Mouse (Mus musculus) kidney, postnatal 0 days (tissue): ENCODE results near the gene Myo18a. TPM values are rescaled to one million over a fixed set of nuclear protein-coding genes. Genes with fewer than 3 reads are reported as not detected.
A peak's percentile ranks its signal among the peaks of the same experiment; 100 is the strongest.

Experiments
- ATAC-seq: fragments of 200-750 bp; cut with Nextera tagmentation; replicated peaks from 2 replicates; pipeline ENCODE4 v1.8.0; 2017; ENCODE audit warnings: low read depth, moderate number of reproducible peaks, moderate TSS enrichment, moderate library complexity; ENCODE audit not compliant: low FRiP score
- DNase-seq: peaks from one replicate; pipeline ENCODE4 v3.0.0-alpha.2; 2016; ENCODE audit warnings: low spot score
- H3K27ac ChIP-seq: fragments of 300-500 bp; sonication (generic); 2 replicates; pipeline ENCODE4 v1.5.1; 2014; ENCODE audit warnings: mild to moderate bottlenecking
- H3K27me3 ChIP-seq: fragments of 300-500 bp; sonication (generic); 2 replicates; pipeline ENCODE4 v1.6.1; 2014; ENCODE audit warnings: low read length, mixed read lengths; ENCODE audit not compliant: insufficient read depth
- H3K36me3 ChIP-seq: fragments of 300-500 bp; sonication (generic); 2 replicates; pipeline ENCODE4 v1.6.1; 2014; ENCODE audit warnings: low read length, mixed read lengths; ENCODE audit not compliant: insufficient read depth
- H3K4me1 ChIP-seq: fragments of 300-500 bp; sonication (generic); replicated peaks from 2 replicates; pipeline ENCODE4 v1.6.1; 2014; ENCODE audit warnings: antibody characterized with exemption, low read length, mixed read lengths; ENCODE audit not compliant: insufficient read depth
- H3K4me2 ChIP-seq: fragments of 300-500 bp; sonication (generic); 2 replicates; pipeline ENCODE4 v1.6.1; 2014; ENCODE audit warnings: mild to moderate bottlenecking, low read length, moderate library complexity, mixed read lengths
- H3K4me3 ChIP-seq: fragments of 300-500 bp; sonication (generic); replicated peaks from 2 replicates; pipeline ENCODE4 v1.5.1; 2014; ENCODE audit warnings: low read depth, low read length
- H3K9ac ChIP-seq: fragments of 300-500 bp; sonication (generic); 2 replicates; pipeline ENCODE4 v1.6.1; 2014; ENCODE audit warnings: low read depth, low read length
- H3K9me3 ChIP-seq: fragments of 300-500 bp; sonication (generic); replicated peaks from 2 replicates; pipeline ENCODE4 v1.6.1; 2016; ENCODE audit warnings: low read length, inconsistent platforms, mixed read lengths
- CTCF ChIP-seq: IDR thresholded peaks from 2 replicates; pipeline ENCODE4 v1.5.1; 2016; ENCODE audit warnings: antibody characterized with exemption, low read depth, mild to moderate bottlenecking, moderate library complexity
- WGBS: fragments of 180-500 bp; shearing (Covaris S2); extraction: QIAGEN DNeasy Blood & Tissue Kit; methylation state at CpG from one replicate; pipeline ENCODE4 v1.1.7; 2014; 5-methylcytosine and 5-hydroxymethylcytosine counted together
- polyA plus RNA-seq: library from polyadenylated mRNA; unstranded; fragments of >200 nt; fragmentation: Nextera tagmentation; extraction: Ambion mirVana; gene quantifications from 2 replicates; pipeline ENCODE4 v1.2.1, GENCODE M21; 2015

The Myo18a gene
- polyA plus RNA-seq, 1 experiment from 2014 or later, result 26.5 TPM

DNA sequence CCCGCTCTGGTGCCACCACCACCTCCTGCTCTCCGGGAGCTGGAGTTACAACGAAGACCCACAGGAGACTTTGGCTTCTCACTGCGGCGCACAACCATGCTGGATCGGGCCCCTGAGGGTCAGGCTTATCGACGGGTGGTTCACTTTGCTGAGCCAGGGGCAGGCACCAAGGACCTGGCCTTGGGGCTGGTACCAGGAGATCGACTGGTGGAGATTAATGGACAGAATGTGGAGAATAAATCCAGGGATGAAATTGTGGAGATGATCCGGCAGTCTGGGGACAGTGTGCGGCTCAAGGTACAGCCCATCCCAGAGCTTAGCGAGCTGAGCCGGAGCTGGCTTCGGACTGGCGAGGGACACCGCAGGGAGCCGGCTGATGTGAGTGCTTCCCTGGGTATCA is 14.9 kb downstream of the Myo18a start:
- Histone ChIP-seq H3K9ac (no peak overlapping the region), H3K27ac (no peak overlapping the region), H3K36me3 (peaks cover 12% of the 10 kb centered on the region; the same call in 1 of the 2 replicates), H3K9me3 (no peaks in the 10 kb centered on the region), H3K4me3 (no peak overlapping the region), H3K4me2 (no peak overlapping the region), H3K27me3 (no peaks in the 10 kb centered on the region), H3K4me1 (peaks cover 21% of the 10 kb centered on the region; the same call in 1 of the 2 replicates)
- WGBS, result 94% methylated on average over 17 of the region's 17 CpGs
- DNase-seq (no peak), ATAC-seq (no peak)
- TF ChIP-seq CTCF, result no peak

DNA sequence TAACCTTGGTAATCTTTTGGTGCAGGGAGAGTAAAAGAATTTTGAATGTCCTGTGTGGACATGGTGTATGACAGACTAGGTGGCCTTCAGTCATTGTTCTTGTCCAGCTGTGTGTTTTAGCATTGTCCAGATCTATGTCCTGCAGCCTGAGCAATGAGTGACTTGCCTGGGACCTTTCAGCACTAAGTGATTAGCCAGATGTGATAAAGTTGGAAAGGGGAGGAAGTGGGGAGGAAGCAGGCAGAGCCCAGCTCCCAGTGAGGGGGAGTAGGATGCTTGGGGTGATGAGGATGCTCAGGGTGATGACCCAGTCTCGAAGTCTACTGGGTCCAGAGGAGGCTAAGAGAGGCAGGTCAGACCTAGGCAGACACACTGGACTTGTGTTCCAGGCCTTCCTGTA is 16.2 kb downstream of the Myo18a start:
- no peak for TF ChIP-seq CTCF
- H3K4me3 ChIP-seq, result no peak overlapping the region
- 26% methylated on average over 1 of the region's 1 CpGs for WGBS
- H3K9me3 ChIP-seq, result no peaks in the 10 kb centered on the region
- no peak overlapping the region for H3K4me2 ChIP-seq
- peaks cover 12% of the 10 kb centered on the region; the same call in 1 of the 2 replicates for H3K36me3 ChIP-seq
- H3K9ac ChIP-seq, result no peak overlapping the region
- ATAC-seq, result no peak
- peaks cover 31% of the 10 kb centered on the region for H3K4me1 ChIP-seq
- no peak for DNase-seq
- no peaks in the 10 kb centered on the region for H3K27me3 ChIP-seq
- no peak overlapping the region for H3K27ac ChIP-seq

DNA sequence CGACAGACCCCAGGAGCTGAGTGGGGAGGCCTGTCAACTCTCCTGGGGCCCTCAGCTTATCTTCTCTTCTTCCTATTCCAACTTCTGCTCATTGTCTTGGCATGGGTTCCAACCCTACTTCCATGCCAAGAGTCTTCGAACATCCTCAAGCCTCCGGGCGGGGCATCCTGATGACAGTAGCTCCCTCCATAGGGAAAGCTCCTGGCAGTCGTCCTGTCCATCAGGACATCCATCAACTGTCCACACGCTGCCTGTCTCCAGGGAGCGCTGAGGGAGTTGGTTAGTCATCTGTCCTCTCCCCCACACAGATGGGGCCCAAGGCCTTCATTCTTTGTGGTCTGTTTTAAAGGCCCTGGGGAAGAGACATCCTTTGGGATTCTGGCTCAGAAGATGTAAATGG is 18.0 kb downstream of the Myo18a start:
- 62% methylated on average over 7 of the region's 7 CpGs for WGBS
- Histone ChIP-seq H3K4me3 (no peak overlapping the region), H3K9me3 (no peaks in the 10 kb centered on the region), H3K4me1 (peaks cover 44% of the 10 kb centered on the region), H3K4me2 (no peak overlapping the region), H3K27me3 (no peaks in the 10 kb centered on the region), H3K36me3 (peaks cover 12% of the 10 kb centered on the region; the same call in 1 of the 2 replicates), H3K27ac (no peak overlapping the region), H3K9ac (no peak overlapping the region)
- DNase-seq, result no peak
- ATAC-seq, result no peak
- TF ChIP-seq CTCF, result no peak

DNA sequence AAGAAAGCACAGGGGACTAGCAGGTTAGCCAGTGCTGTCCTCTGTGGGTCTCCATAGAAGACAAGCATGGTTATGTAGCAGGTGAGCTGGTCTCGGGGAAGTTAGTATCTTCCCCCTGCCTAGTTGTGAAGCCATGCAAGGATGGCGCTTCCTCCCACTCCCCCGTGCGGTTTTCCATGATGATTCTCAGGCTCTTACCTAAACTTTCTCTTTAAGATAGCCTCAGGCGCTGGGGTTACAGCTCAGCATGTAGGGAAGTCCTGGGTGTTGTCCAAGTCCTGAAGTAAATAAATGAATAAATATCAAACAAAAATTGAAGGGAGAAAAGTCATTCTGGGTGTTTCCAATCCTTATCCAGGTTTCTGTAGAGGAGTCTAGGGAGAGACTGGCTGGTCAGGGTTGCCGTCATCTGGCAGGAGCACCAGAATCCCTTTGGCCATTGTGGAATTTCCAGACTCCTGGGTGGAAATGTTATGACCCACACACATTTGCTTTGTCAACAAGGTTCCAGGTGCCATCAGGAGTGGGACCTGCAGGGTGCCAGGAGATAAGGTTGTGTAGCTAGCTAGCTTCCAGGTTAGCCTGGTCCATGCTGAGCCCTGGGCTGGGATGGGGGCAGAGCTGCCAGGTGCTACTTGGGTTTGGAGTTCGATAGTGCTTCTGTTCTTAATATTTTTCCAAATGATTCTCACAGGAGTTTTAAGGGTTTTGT is 19.2 kb downstream of the Myo18a start:
- 71% methylated on average over 7 of the region's 7 CpGs for WGBS
- no peak overlapping the region for H3K4me3 ChIP-seq
- H3K4me1 ChIP-seq, result peaks cover 51% of the 10 kb centered on the region
- peak overlapping the region; percentile 48 for H3K27ac ChIP-seq
- H3K27me3 ChIP-seq, result no peaks in the 10 kb centered on the region
- H3K36me3 ChIP-seq, result peaks cover 11% of the 10 kb centered on the region; the same call in 1 of the 2 replicates
- no peak for TF ChIP-seq CTCF
- H3K4me2 ChIP-seq, result no peak overlapping the region
- DNase-seq (no peak), ATAC-seq (no peak)
- H3K9me3 ChIP-seq, result no peaks in the 10 kb centered on the region
- H3K9ac ChIP-seq, result no peak overlapping the region

DNA sequence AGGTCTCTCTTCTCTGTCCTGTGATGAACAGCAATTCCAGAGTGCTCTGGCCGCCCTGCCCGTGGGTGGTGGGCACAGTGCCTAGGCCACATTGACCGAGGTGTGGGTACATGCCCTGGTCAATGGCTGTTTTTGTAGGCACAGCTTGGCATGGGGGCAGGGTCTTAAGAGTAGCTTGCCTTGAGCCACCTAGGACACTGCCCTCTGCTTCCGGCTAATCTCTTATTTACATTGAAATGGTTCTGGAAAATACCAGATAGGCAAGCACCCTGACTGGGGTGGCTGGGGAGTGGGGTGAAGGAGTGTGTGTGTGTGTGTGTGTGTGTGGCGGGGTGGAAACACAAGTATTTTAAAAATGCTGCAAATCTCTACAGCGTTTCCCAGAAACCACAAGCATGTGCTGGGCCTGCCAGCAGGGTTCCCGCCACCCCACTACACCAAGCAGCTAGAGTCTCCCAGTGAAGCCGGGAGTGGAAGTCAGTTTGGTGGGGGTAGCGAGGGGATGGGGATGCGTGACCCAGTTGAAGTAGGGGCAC is 20.2 kb downstream of the Myo18a start:
- Histone ChIP-seq H3K36me3 (peaks cover 1% of the 10 kb centered on the region; the same call in 1 of the 2 replicates), H3K27ac (peak overlapping the region; percentile 95), H3K4me2 (peak overlapping the region; percentile 25; the same call in 1 of the 2 replicates), H3K9me3 (no peaks in the 10 kb centered on the region), H3K4me3 (no peak overlapping the region), H3K4me1 (peaks cover 51% of the 10 kb centered on the region), H3K9ac (0 out of 2 replicates have a peak overlapping the region, but pooled peaks have one; percentile 20), H3K27me3 (no peaks in the 10 kb centered on the region)
- peak; percentile 35; the same call in 1 of the 2 replicates for ATAC-seq
- peak; percentile 62 for DNase-seq
- WGBS, result 61% methylated on average over 10 of the region's 10 CpGs
- TF ChIP-seq CTCF, result no peak

DNA sequence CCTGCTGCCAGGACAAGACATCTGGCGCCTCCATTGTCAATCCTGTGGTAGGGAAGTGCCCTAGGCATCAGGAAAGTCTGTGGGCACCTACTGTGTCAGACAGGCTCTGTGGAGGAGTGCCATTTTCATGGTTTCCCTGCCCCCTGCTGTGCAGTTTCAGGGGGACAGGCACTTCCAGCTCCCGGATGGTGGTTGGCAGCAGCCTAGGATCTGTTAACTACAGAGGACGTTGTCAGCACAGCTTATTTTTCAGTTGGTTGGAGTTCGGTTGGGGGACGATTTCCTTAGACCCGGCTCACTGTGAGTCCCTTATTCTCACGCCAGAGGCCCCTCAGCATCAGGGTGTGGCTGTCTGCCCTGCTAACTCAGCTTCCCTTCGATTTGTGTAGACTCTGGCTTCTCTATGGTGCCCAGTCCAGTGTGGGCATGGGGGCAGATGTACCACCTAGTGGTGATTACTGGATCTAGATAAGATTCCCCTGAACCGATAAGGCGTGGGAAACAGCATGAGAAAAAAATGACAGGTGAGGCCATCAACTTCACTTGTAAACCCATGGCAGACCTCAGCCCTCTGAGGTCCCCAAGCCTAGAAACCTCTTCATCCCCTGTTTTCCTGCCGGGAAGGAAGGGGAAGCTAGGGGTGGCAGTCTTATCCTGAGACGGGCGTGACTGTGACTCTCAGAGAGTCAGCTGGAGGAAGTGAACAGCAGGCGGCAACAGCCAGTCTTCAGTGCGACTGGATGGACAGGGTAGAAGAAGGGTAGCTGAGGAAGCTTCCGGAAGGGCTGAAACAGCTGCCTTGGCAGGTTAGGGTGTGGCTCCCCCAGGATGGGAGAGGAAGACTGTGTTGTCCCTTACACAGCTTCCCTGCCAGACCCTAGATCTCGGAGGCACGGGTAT is 21.0 kb downstream of the Myo18a start:
- Histone ChIP-seq H3K9me3 (no peaks in the 10 kb centered on the region), H3K4me2 (peak overlapping the region; percentile 25), H3K27ac (peak overlapping the region; percentile 95), H3K4me1 (peaks cover 51% of the 10 kb centered on the region), H3K9ac (0 out of 2 replicates have a peak overlapping the region, but pooled peaks have one; percentile 20), H3K4me3 (no peak overlapping the region), H3K36me3 (no peaks in the 10 kb centered on the region), H3K27me3 (no peaks in the 10 kb centered on the region)
- WGBS, result 44% methylated on average over 18 of the region's 18 CpGs
- TF ChIP-seq CTCF, result peak; percentile 61
- ATAC-seq, result peak; percentile 19; the same call in 1 of the 2 replicates
- DNase-seq, result no peak
